Mouse (Mus musculus) layer of hippocampus, adult 2 months (tissue): ENCODE measurements around the gene Ehd3. TPM values are rescaled to one million over a fixed set of nuclear protein-coding genes. Genes with fewer than 3 reads are reported as not detected.

ENCODE experiments used
- DNase-seq, 2 experiments: peaks; one replicate each; pipeline ENCODE4 v3.0.0; 2022; ENCODE audit warnings: low spot score in 2 of 2
- H3K27ac ChIP-seq: fragments of 200-600 bp; 2 replicates; pipeline ENCODE4 v1.8.1; 2022
- H3K4me3 ChIP-seq: fragments of 200-600 bp; 2 replicates; pipeline ENCODE4 v1.8.1; 2022; ENCODE audit warnings: mild to moderate bottlenecking
- CTCF ChIP-seq: fragments of 200-600 bp; conservative IDR thresholded peaks from 2 replicates; pipeline ENCODE4 v1.8.1; 2022; ENCODE audit warnings: antibody characterized with exemption, mild to moderate bottlenecking, moderate library complexity
- total RNA-seq, 2 experiments: library from RNA; stranded (reverse); gene quantifications; 2 replicates each; pipeline ENCODE4 v1.2.3; 2021

Gene Ehd3
- total RNA-seq, 2 experiments from 2014 or later, result 147 to 150 TPM

- Histone ChIP-seq H3K4me3 (no peak overlapping the region), H3K27ac (no peak overlapping the region)
- DNase-seq, result no peak
- no peak for TF ChIP-seq CTCF
These were observed 71.7 kb downstream of the Ehd3 start for GRCm38 (mm10) chr17:73875674-73876073.

DNA sequence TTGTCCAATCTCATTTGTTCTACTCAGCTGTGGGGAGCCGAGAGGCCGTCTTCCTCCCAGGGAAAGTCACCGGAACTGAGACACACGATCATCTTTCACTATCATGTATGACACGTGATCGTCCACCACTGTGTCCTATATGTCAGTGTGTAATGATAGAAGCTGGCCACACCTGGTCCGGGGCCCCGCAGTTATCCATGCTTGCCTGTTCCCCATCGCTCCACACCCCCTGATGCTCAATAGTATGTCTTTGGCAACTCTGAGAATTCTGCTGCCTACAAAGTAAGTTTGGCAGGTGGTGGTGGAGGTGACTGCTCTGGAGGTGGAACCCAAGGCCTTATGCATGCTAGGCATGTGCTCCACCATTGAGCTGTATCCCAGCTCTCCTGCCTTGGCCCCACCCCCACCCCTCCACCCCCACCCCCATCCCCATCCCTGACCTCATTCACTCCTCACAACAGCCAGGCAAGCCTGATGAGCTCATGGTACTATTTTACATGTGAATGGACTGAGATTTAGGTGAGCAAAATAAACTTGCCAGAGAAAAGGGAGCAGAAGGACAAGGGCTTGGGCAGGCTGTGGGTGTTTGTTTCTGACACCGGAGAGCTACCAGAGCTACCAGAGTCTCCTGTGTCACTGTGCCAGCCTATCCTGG is 75.5 kb downstream of the Ehd3 start:
- DNase-seq, result no peak
- TF ChIP-seq CTCF, result no peak
- no peak overlapping the region for H3K4me3 ChIP-seq
- H3K27ac ChIP-seq, result no peak overlapping the region

DNA sequence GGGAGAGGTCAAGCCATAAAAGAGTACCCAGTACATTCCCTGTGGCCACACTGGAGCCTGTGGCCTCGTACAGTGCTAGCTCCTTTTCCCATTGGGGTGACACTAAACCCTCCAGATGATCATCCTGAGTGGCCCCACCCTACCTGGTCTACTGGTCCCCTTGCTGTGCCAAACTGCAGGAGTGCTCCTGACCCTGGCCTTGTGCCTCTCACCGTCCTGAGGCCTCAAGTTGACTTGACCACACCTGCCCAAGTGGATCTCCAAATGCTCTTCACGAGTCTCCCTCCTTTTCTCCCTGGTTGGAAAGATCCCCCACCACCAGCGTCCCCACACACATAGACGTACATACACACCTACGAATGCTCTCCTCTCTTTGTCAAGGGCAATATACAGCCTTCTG is 76.4 kb downstream of the Ehd3 start:
- DNase-seq, result no peak
- TF ChIP-seq CTCF, result no peak
- H3K27ac ChIP-seq, result no peak overlapping the region
- H3K4me3 ChIP-seq, result no peak overlapping the region

- Histone ChIP-seq H3K27ac (no peak overlapping the region), H3K4me3 (no peak overlapping the region)
- DNase-seq, result no peak
- no peak for TF ChIP-seq CTCF
These were observed 77.4 kb downstream of the Ehd3 start for GRCm38 (mm10) chr17:73881295-73881694.

Other genes starting within 250 kb of the Ehd3 start
- gene Galnt14, start 93.7 kb upstream of the Ehd3 start, total RNA-seq, result 10 to 100 TPM; 24.0 to 25.7 TPM
- gene Xdh, start 146.1 kb downstream of the Ehd3 start, total RNA-seq, result 10 to 100 TPM; 18.8 to 20.2 TPM
- gene Srd5a2, start 243.8 kb downstream of the Ehd3 start, total RNA-seq, result not detected